Mouse (Mus musculus) forebrain, embryonic 11.5 days (tissue): ENCODE measurements at regions not wholly inside any gene's neighbourhood (a gene's known extent, or its start where the extent isn't known, plus 50 kb on each side); places are given as distances from the start of the nearest gene placed in this dataset.

ENCODE experiments used
- ATAC-seq: fragments of 200-750 bp; cut with Nextera tagmentation; replicated peaks from 2 replicates; pipeline ENCODE4 v1.8.0; 2017; ENCODE audit warnings: moderate TSS enrichment; ENCODE audit not compliant: low FRiP score
- DNase-seq: peaks from one replicate; pipeline ENCODE4 v3.0.0-alpha.2; 2017; ENCODE audit warnings: low spot score
- H3K27ac ChIP-seq: fragments of 300-500 bp; sonication (generic); 2 replicates; pipeline ENCODE4 v1.5.1; 2014; ENCODE audit warnings: low read depth, low read length
- H3K27me3 ChIP-seq: fragments of 300-500 bp; sonication (generic); 2 replicates; pipeline ENCODE4 v1.6.1; 2014; ENCODE audit warnings: mild to moderate bottlenecking, low read length, mixed read lengths; ENCODE audit not compliant: control insufficient read depth, insufficient read depth
- H3K36me3 ChIP-seq: fragments of 300-500 bp; sonication (generic); 2 replicates; pipeline ENCODE4 v1.6.1; 2014; ENCODE audit warnings: mild to moderate bottlenecking, low read length, moderate library complexity, mixed read lengths; ENCODE audit not compliant: control insufficient read depth, insufficient read depth
- H3K4me1 ChIP-seq: fragments of 300-500 bp; sonication (generic); replicated peaks from 2 replicates; pipeline ENCODE4 v1.6.1; 2014; ENCODE audit warnings: low read length, mixed read lengths; ENCODE audit not compliant: control insufficient read depth, insufficient read depth
- H3K4me2 ChIP-seq: fragments of 300-500 bp; sonication (generic); 2 replicates; pipeline ENCODE4 v1.6.1; 2014; ENCODE audit warnings: low read depth, mild to moderate bottlenecking, low read length, moderate library complexity, mixed read lengths; ENCODE audit not compliant: severe bottlenecking
- H3K4me3 ChIP-seq: fragments of 300-500 bp; sonication (generic); 2 replicates; pipeline ENCODE4 v1.5.1; 2014; ENCODE audit warnings: low read depth, low read length
- H3K9ac ChIP-seq: fragments of 300-500 bp; sonication (generic); 2 replicates; pipeline ENCODE4 v1.6.1; 2014; ENCODE audit warnings: low read length
- H3K9me3 ChIP-seq: fragments of 300-500 bp; sonication (generic); 2 replicates; pipeline ENCODE4 v1.6.1; 2016; ENCODE audit warnings: low read length, mixed read lengths; ENCODE audit not compliant: control insufficient read depth
- WGBS: fragments of 180-500 bp; shearing (Covaris S2); extraction: QIAGEN DNeasy Blood & Tissue Kit; methylation state at CpG from one replicate; pipeline ENCODE4 v1.1.7; 2014; 5-methylcytosine and 5-hydroxymethylcytosine counted together

DNA sequence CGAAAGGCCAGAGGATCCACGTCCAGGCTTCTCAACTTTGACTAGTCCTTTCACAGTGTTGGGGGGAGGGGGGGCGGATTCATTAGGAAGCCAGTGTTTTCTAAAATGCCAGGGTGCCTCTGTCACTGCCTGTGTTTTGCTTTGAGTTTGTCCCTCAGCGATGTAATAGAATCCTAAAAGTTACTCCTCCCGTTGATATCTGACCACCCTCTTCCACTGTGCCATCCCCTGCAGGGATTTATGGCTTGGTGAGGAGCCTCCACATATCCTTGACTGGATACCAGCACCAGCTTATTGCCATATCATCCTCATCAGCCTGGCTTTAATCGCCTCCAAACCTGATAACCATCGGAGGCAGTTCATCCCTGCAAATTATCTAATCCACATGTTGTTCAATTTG lies 138.6 kb upstream of the Gm12830 start:
- Histone ChIP-seq H3K4me3 (no peak overlapping the region), H3K9me3 (no peaks in the 10 kb centered on the region), H3K9ac (no peak overlapping the region), H3K27ac (no peak overlapping the region), H3K27me3 (peaks cover 4% of the 10 kb centered on the region; the same call in 1 of the 2 replicates), H3K4me1 (peaks cover 5% of the 10 kb centered on the region; the same call in 1 of the 2 replicates), H3K36me3 (no peaks in the 10 kb centered on the region), H3K4me2 (no peak overlapping the region)
- no peak for ATAC-seq
- WGBS, result 74% methylated on average over 7 of the region's 7 CpGs
- DNase-seq, result no peak

DNA sequence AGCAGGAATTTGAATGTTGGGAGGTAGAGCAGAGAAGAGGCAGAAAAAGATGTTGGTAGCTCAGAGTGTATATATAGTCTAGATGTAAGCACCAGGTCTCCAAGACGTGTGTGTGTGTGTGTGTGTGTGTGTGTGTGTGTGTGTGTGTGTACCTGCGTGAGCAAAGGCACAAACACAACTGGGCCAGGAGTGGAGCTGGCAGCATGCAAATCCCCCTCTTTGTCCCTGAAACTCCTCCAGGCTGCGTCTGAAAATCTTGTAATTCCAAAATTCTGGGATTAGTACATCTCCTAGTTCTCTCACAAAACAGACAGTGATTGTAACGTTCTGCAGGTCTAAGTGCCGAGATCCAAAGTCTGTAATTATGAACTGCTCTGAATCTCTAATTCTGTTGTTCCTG lies 137.8 kb upstream of the Gm12830 start:
- no peak overlapping the region for H3K4me2 ChIP-seq
- H3K36me3 ChIP-seq, result no peaks in the 10 kb centered on the region
- 73% methylated on average over 5 of the region's 5 CpGs for WGBS
- ATAC-seq, result no peak
- H3K27ac ChIP-seq, result no peak overlapping the region
- H3K27me3 ChIP-seq, result peaks cover 4% of the 10 kb centered on the region; the same call in 1 of the 2 replicates
- H3K9me3 ChIP-seq, result no peaks in the 10 kb centered on the region
- no peak for DNase-seq
- no peaks in the 10 kb centered on the region; the same call in 1 of the 2 replicates for H3K4me1 ChIP-seq
- no peak overlapping the region for H3K9ac ChIP-seq
- no peak overlapping the region for H3K4me3 ChIP-seq

DNA sequence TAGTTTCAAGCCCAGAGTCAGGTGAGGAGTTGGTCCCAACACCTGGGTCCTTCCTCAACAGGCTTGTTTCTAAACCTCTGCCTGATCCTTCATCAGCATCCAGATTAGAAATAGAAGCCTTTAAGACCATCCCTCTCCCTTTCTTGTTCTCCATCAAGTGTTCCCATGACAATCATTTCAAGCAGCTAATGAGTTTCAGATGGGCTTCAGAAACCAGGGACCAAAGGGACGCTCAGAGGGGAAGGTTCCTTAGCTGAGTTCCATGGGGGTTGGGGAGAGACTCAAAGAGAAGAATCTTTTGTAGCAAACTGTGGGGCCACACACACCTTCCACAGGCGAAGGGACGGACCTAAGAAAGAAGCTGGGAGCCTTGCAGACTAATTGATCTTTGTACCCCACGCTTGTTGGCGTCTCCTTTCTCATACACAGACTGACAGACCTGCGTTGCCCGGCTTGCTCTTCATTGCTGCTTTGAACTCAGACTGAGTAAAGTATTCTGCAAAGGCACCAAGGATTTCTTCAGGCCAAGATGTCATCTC lies 136.6 kb upstream of the Gm12830 start:
- H3K27me3 ChIP-seq, result peaks cover 5% of the 10 kb centered on the region; the same call in 1 of the 2 replicates
- H3K4me1 ChIP-seq, result no peaks in the 10 kb centered on the region; the same call in 1 of the 2 replicates

DNA sequence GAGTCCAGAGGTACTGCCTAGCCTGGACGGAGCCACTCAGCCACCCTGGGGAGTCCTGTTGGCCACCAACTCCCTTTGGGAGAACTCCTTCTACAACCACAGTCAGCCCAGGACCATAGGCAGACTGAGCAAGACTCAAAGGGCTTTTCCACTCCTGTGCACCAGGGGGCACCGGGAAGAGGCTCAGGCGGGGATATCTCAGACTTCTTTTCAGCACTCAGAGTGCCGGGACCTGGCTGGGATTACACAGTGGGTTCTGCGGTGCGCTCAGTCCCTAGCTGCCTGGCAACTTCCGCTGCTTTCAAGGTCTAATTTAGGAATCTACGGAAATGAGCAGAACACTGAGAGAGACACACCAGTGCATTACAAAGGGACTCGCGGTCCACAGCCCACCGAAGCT lies 136.1 kb upstream of the Gm12830 start:
- 15% methylated on average over 11 of the region's 11 CpGs for WGBS
- Histone ChIP-seq H3K4me3 (no peak overlapping the region), H3K27me3 (peaks cover 5% of the 10 kb centered on the region; the same call in 1 of the 2 replicates)

More for the DNA sequence above, 136.6 kb upstream of the Gm12830 start:
- WGBS, result 48% methylated on average over 7 of the region's 7 CpGs
- H3K4me2 ChIP-seq, result no peak overlapping the region
- H3K36me3 ChIP-seq, result no peaks in the 10 kb centered on the region
- no peaks in the 10 kb centered on the region for H3K9me3 ChIP-seq
- no peak overlapping the region for H3K4me3 ChIP-seq
- H3K27ac ChIP-seq, result no peak overlapping the region
- H3K9ac ChIP-seq, result no peak overlapping the region
- ATAC-seq (no peak), DNase-seq (no peak)

DNA sequence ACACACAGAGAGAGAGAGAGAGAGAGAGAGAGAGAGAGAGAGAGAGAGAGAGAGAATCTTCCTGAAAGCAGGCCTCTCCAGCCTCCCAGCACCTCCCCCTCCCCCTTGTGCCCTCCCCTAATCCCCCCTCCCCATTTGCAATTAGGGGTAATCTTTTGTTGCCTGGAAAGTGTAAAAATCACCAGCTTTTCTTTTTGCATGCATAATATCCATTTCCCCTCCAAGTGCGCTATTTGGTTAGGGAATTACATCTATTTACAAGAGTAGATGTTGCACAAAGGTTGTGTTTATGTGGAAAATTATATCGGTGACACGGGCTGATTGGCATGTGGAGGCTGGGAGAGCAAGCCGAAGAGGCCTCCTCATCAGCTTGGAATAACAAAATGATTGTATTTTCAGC lies 135.4 kb upstream of the Gm12830 start:
- Histone ChIP-seq H3K9me3 (no peaks in the 10 kb centered on the region), H3K4me1 (no peaks in the 10 kb centered on the region; the same call in 1 of the 2 replicates), H3K36me3 (no peaks in the 10 kb centered on the region), H3K9ac (no peak overlapping the region), H3K27ac (no peak overlapping the region), H3K4me2 (no peak overlapping the region), H3K4me3 (no peak overlapping the region), H3K27me3 (peaks cover 5% of the 10 kb centered on the region; the same call in 1 of the 2 replicates)
- ATAC-seq (no peak), DNase-seq (no peak)
- WGBS, result 48% methylated on average over 4 of the region's 4 CpGs

More for the DNA sequence above, 136.1 kb upstream of the Gm12830 start:
- Histone ChIP-seq H3K4me2 (peak overlapping the region; percentile 32; the same call in 1 of the 2 replicates), H3K27ac (no peak overlapping the region), H3K36me3 (no peaks in the 10 kb centered on the region), H3K4me1 (no peaks in the 10 kb centered on the region; the same call in 1 of the 2 replicates), H3K9me3 (no peaks in the 10 kb centered on the region), H3K9ac (no peak overlapping the region)
- DNase-seq, result peak; percentile 68
- ATAC-seq, result peak; percentile 76

DNA sequence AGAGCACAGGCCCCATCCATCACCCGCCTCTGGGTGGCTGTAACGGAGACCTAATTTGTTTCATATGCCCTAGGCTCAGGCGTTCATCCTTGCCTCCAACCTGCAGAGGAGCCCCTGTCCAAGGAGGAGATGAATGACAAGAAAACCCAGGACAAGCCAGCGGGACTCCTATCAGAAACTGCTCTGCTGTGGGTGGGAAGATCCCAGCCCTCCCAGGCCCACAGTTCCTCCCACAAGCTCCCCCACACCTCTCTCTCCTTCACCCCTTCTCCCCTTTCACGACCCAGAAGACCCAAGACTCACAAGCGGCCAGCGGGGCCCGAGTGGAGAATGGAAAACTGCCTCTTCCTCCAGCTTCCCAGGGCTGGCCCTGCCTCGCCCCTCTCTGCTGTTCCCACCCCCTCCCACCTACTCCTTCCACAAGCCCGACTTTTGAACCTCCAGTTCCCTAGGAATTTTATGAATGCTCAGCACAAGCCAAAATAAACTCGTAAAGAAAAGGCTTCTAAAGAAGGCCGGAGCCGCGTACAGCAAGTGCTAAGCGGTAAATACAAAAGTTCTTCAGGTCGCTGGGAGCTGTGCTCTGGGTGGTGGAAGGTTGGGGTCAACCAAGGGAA lies 133.1 kb upstream of the Gm12830 start:
- peaks cover 5% of the 10 kb centered on the region; the same call in 1 of the 2 replicates for H3K27me3 ChIP-seq
- H3K9me3 ChIP-seq, result no peaks in the 10 kb centered on the region
- ATAC-seq, result peak; percentile 25; the same call in 1 of the 2 replicates

DNA sequence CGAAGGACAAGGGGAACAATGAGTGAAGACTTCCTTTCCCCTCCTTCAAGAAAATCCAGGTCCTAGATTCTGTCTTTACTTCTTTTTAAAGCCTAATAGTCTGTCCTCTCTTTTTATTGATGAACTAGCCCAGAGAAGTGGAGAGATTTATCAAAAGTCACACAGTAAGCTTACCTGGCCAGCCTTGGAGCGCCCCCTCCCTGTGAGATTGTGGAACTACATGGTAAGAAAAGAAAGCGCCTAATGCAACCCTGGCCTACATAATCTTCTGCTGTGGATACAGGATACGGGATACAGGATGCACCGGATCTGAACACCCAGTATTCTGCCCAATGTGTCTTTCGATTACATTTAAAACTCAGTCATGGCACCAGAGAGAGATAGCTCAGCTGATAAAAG lies 132.6 kb upstream of the Gm12830 start:
- no peaks in the 10 kb centered on the region for H3K9me3 ChIP-seq
- H3K9ac ChIP-seq, result no peak overlapping the region
- DNase-seq, result no peak
- H3K4me3 ChIP-seq, result no peak overlapping the region
- H3K27ac ChIP-seq, result no peak overlapping the region
- H3K4me2 ChIP-seq, result no peak overlapping the region
- no peaks in the 10 kb centered on the region for H3K36me3 ChIP-seq
- H3K4me1 ChIP-seq, result no peaks in the 10 kb centered on the region; the same call in 1 of the 2 replicates
- 72% methylated on average over 6 of the region's 6 CpGs for WGBS
- ATAC-seq, result no peak
- peaks cover 5% of the 10 kb centered on the region; the same call in 1 of the 2 replicates for H3K27me3 ChIP-seq

More for the DNA sequence above, 133.1 kb upstream of the Gm12830 start:
- H3K9ac ChIP-seq, result no peak overlapping the region
- peak; percentile 65 for DNase-seq
- H3K36me3 ChIP-seq, result no peaks in the 10 kb centered on the region
- no peak overlapping the region for H3K4me3 ChIP-seq
- 34% methylated on average over 16 of the region's 16 CpGs for WGBS
- H3K4me1 ChIP-seq, result no peaks in the 10 kb centered on the region; the same call in 1 of the 2 replicates
- H3K27ac ChIP-seq, result no peak overlapping the region
- no peak overlapping the region for H3K4me2 ChIP-seq

DNA sequence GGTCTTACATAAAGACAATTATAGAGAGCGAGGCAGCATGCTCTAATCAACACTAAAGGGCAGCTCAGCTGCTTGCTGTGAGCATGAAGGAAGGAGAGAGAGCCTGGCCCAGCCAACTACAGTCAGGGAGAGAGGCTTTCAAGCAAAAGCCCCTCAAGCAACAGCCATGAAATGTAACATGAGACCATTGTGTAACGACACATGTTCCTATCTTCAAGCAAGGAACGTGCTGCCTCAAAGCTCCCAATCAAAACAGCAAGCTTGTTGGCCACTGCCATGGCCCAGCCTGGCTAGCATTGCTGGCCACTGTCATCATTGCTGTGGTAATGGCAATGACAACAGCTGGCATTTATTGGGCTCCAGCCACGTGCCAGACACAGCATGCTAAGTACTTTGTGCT lies 115.9 kb upstream of the Gm12830 start:
- no peak overlapping the region for H3K4me2 ChIP-seq
- H3K4me1 ChIP-seq, result no peaks in the 10 kb centered on the region; the same call in 1 of the 2 replicates
- 49% methylated on average over 4 of the region's 4 CpGs for WGBS
- no peaks in the 10 kb centered on the region for H3K36me3 ChIP-seq
- no peaks in the 10 kb centered on the region for H3K27me3 ChIP-seq
- no peak for DNase-seq
- no peak for ATAC-seq
- no peaks in the 10 kb centered on the region for H3K9me3 ChIP-seq
- no peak overlapping the region for H3K27ac ChIP-seq
- H3K9ac ChIP-seq, result no peak overlapping the region
- H3K4me3 ChIP-seq, result no peak overlapping the region
